Mouse (Mus musculus) forebrain, embryonic 11.5 days (tissue): ENCODE data around the gene Scyl1. TPM values are rescaled to one million over a fixed set of nuclear protein-coding genes. Genes with fewer than 3 reads are reported as not detected.
A peak's percentile ranks its signal among the peaks of the same experiment; 100 is the strongest.

Source experiments
- ATAC-seq: fragments of 200-750 bp; cut with Nextera tagmentation; replicated peaks from 2 replicates; pipeline ENCODE4 v1.8.0; 2017; ENCODE audit warnings: moderate TSS enrichment; ENCODE audit not compliant: low FRiP score
- DNase-seq: peaks from one replicate; pipeline ENCODE4 v3.0.0-alpha.2; 2017; ENCODE audit warnings: low spot score
- H3K27ac ChIP-seq: fragments of 300-500 bp; sonication (generic); 2 replicates; pipeline ENCODE4 v1.5.1; 2014; ENCODE audit warnings: low read depth, low read length
- H3K27me3 ChIP-seq: fragments of 300-500 bp; sonication (generic); 2 replicates; pipeline ENCODE4 v1.6.1; 2014; ENCODE audit warnings: mild to moderate bottlenecking, low read length, mixed read lengths; ENCODE audit not compliant: control insufficient read depth, insufficient read depth
- H3K36me3 ChIP-seq: fragments of 300-500 bp; sonication (generic); 2 replicates; pipeline ENCODE4 v1.6.1; 2014; ENCODE audit warnings: mild to moderate bottlenecking, low read length, moderate library complexity, mixed read lengths; ENCODE audit not compliant: control insufficient read depth, insufficient read depth
- H3K4me1 ChIP-seq: fragments of 300-500 bp; sonication (generic); replicated peaks from 2 replicates; pipeline ENCODE4 v1.6.1; 2014; ENCODE audit warnings: low read length, mixed read lengths; ENCODE audit not compliant: control insufficient read depth, insufficient read depth
- H3K4me2 ChIP-seq: fragments of 300-500 bp; sonication (generic); 2 replicates; pipeline ENCODE4 v1.6.1; 2014; ENCODE audit warnings: low read depth, mild to moderate bottlenecking, low read length, moderate library complexity, mixed read lengths; ENCODE audit not compliant: severe bottlenecking
- H3K4me3 ChIP-seq: fragments of 300-500 bp; sonication (generic); 2 replicates; pipeline ENCODE4 v1.5.1; 2014; ENCODE audit warnings: low read depth, low read length
- H3K9ac ChIP-seq: fragments of 300-500 bp; sonication (generic); 2 replicates; pipeline ENCODE4 v1.6.1; 2014; ENCODE audit warnings: low read length
- H3K9me3 ChIP-seq: fragments of 300-500 bp; sonication (generic); 2 replicates; pipeline ENCODE4 v1.6.1; 2016; ENCODE audit warnings: low read length, mixed read lengths; ENCODE audit not compliant: control insufficient read depth
- WGBS: fragments of 180-500 bp; shearing (Covaris S2); extraction: QIAGEN DNeasy Blood & Tissue Kit; methylation state at CpG from one replicate; pipeline ENCODE4 v1.1.7; 2014; 5-methylcytosine and 5-hydroxymethylcytosine counted together
- polyA plus RNA-seq: library from polyadenylated mRNA; unstranded; fragments of >200 nt; fragmentation: Nextera tagmentation; extraction: Ambion mirVana; gene quantifications from 2 replicates; pipeline ENCODE4 v1.2.1, GENCODE M21; 2014

Scyl1 gene
- polyA plus RNA-seq, 1 experiment from 2014 or later, result 65.2 TPM

DNA sequence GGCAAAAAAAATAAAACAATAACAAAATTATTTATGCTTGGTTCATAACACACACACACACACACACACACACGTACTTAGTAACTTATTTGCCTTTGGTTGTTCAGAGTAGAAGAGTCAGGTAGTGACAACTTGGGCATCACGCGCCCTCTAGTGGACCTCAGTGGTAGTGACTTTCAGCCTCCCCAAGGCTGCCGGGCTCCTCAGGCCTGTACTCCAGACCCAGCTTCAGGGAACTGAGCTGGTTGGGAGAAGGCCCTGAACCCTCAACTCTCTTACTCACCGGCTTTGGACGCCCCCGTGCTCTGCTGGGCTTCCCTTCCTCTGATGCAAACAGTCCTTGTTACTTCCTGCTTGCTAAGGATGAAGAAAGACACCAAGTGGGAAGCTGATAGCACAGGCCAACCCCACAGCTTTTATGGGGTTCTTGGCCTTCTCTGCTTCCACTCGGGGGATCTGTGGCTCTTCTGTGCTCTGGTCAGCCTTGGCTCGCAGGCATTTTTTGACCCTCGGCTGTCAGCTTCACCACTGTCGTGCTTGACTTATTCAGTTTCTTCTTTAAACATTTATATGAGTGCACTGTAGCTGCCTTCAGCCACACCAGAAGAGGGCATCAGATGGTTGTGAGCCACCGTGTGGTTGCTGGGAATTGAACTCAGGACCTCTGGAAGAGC lies 15.4 kb upstream of the Scyl1 start:
- Histone ChIP-seq H3K4me2 (no peak overlapping the region), H3K36me3 (no peaks in the 10 kb centered on the region), H3K4me3 (no peak overlapping the region), H3K27ac (no peak overlapping the region), H3K27me3 (no peaks in the 10 kb centered on the region), H3K9me3 (no peaks in the 10 kb centered on the region), H3K9ac (0 out of 2 replicates have a peak overlapping the region, but pooled peaks have one; percentile 8), H3K4me1 (no peaks in the 10 kb centered on the region)
- DNase-seq (peak; percentile 94), ATAC-seq (peak; percentile 67)
- 12% methylated on average over 12 of the region's 12 CpGs for WGBS

DNA sequence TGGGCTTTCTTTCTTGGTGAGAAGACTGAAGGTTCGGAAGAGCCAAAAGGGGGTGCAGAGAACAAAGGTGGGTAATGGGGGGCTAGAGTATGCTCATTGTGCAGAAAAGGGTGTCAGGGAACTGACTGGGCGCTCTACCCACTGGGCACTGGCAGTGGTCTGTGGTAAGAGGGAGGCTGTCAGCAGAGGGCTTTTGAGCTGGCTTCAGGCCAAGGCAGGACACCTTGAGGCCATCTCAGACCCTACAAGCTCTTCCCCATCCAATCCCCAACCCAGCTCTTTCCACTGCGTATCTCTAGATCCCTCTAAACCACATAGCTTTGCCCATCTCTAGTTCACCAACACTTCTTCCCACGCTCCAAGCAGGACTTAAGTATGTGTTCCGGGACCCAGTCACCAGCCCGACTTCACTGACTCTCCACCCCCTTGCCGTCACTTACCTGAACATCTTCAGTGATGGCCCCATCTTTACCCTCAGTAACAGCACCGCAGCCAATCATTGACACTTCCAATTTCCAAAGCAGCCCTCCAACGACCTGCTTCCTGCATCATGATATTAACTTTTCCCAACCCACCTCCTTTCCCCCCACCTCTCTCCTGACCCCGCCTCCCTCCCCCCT lies 13.8 kb upstream of the Scyl1 start:
- H3K27ac ChIP-seq, result no peak overlapping the region
- ATAC-seq (no peak), DNase-seq (peak; percentile 50)
- no peaks in the 10 kb centered on the region for H3K36me3 ChIP-seq
- no peaks in the 10 kb centered on the region for H3K27me3 ChIP-seq
- 69% methylated on average over 10 of the region's 10 CpGs for WGBS
- no peak overlapping the region for H3K9ac ChIP-seq
- no peak overlapping the region for H3K4me3 ChIP-seq
- no peak overlapping the region for H3K4me2 ChIP-seq
- no peaks in the 10 kb centered on the region for H3K9me3 ChIP-seq
- H3K4me1 ChIP-seq, result no peaks in the 10 kb centered on the region

DNA sequence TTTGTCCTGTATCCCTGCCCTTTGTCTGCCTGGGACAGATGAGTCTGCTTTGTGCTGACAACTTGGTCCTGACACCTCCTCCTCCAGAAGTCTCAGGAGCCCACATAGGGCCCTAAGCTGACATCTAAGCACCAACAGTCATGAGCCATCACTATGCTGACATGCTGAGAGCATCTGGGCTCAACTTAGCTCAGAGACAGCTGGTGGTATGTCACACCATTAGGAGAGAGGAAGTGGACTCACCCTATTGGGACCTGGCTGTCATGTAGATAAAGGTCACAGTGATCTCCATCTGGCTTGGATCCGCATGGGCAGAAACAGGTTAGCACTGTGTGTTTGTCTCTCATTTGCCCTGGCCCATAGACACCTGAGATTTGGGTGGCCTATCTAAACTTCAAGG lies 10.9 kb upstream of the Scyl1 start:
- H3K4me3 ChIP-seq, result no peak overlapping the region
- H3K4me2 ChIP-seq, result no peak overlapping the region
- H3K4me1 ChIP-seq, result no peaks in the 10 kb centered on the region
- no peak overlapping the region for H3K9ac ChIP-seq
- H3K36me3 ChIP-seq, result no peaks in the 10 kb centered on the region
- 93% methylated on average over 1 of the region's 1 CpGs for WGBS
- no peaks in the 10 kb centered on the region for H3K9me3 ChIP-seq
- no peak overlapping the region for H3K27ac ChIP-seq
- H3K27me3 ChIP-seq, result no peaks in the 10 kb centered on the region
- DNase-seq (no peak), ATAC-seq (no peak)

DNA sequence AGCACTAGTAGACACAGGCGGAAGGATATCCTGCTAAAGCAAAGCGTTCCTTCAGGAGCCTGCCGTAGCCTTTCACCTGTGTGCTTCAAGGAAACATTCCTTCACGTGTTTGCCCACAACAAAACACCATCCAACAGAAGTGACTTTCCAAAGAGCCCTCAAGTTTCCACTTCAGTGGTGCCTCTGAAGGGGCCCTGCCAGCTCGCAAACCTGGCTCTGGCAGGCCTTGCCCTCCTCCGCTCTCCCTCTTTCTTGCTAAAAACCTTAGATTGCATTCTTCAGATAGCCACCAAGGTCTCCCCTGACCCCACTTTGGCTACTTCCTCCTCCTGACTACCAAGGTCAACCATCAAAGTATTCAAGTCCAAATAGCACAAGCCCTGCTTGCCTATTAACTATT lies 10.3 kb upstream of the Scyl1 start:
- no peak overlapping the region for H3K27ac ChIP-seq
- H3K4me2 ChIP-seq, result no peak overlapping the region
- no peaks in the 10 kb centered on the region for H3K36me3 ChIP-seq
- H3K27me3 ChIP-seq, result no peaks in the 10 kb centered on the region
- DNase-seq (no peak), ATAC-seq (no peak)
- no peak overlapping the region for H3K4me3 ChIP-seq
- no peaks in the 10 kb centered on the region for H3K4me1 ChIP-seq
- no peak overlapping the region for H3K9ac ChIP-seq
- no peaks in the 10 kb centered on the region for H3K9me3 ChIP-seq
- WGBS, result 89% methylated on average over 6 of the region's 6 CpGs

DNA sequence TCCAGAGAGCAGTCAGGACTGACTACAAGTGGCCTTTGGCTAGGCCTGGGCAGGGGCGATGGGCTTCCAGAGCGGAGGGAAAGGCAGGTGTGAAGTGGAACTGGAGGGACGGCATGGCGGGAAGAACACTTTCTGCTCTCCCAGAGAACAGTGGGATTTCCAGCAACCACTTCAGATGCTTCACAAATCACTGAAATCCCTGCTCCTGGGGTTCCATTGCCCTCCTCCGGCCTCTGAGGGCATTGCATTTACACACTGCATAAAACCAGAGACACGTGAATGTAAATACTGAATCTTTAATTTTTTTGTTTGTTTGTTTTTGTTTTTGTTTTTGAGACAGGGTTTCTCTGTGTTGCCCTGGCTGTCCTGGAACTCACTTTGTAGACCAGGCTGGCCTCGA lies 9.0 kb upstream of the Scyl1 start:
- peak; percentile 63 for DNase-seq

DNA sequence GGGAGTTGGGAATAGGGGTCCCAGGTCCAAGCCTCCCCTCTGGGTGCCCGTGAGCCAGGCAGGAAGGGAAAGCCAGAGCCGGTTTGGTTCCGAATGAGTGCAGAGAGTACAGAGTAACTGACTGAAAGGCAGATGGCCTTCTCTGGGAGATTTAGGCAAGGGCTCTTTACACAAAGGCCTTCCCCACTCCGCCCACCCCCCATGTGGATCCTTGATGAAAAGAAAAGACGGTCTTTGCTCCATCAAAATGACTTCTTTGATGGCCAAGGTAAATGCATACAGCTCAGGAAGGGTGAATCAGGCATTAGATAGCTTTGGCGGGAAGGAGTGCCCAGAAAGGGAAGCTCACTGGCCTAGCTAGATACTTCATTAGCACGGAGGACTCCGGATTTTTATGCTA lies 7.1 kb upstream of the Scyl1 start:
- no peak overlapping the region for H3K4me3 ChIP-seq
- H3K27ac ChIP-seq, result no peak overlapping the region
- H3K36me3 ChIP-seq, result no peaks in the 10 kb centered on the region
- no peaks in the 10 kb centered on the region for H3K4me1 ChIP-seq
- H3K9me3 ChIP-seq, result no peaks in the 10 kb centered on the region
- ATAC-seq (no peak), DNase-seq (no peak)
- WGBS, result 46% methylated on average over 8 of the region's 8 CpGs
- no peak overlapping the region for H3K4me2 ChIP-seq
- H3K27me3 ChIP-seq, result no peaks in the 10 kb centered on the region
- no peak overlapping the region for H3K9ac ChIP-seq

More for the DNA sequence above, 9.0 kb upstream of the Scyl1 start:
- Histone ChIP-seq H3K4me2 (no peak overlapping the region), H3K9ac (no peak overlapping the region), H3K36me3 (no peaks in the 10 kb centered on the region), H3K27me3 (no peaks in the 10 kb centered on the region), H3K4me1 (no peaks in the 10 kb centered on the region), H3K9me3 (no peaks in the 10 kb centered on the region), H3K4me3 (no peak overlapping the region), H3K27ac (no peak overlapping the region)
- 79% methylated on average over 7 of the region's 7 CpGs for WGBS
- ATAC-seq, result no peak

DNA sequence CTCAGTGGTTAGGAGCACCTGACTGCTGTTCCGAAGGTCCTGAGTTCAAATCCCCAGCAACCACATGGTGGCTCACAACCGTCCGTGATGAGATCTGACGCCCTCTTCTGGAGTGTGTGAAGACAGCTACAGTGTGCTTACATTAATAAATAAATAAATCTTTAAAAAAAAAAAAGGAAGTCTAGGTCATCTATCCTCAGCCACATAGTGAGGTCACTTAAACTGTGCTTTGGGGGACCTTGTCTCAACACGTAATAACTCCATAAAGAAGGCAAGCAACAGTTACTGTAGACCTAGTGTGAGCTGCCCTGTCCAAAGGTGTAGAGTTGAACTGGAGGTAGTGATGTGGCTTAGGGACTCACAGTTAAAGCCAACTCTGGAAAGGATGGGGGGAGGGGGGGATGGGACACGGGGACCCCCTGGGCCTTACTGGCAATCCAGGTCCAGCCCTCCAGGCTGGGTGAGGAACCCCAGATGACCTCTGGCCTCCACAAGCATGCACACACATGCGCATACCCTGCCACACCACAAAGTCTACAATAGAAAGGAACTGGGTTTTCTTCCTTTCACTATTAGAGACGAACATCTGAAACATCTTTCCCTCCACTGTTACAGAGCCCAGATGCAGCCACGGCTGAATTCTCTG lies 6.3 kb upstream of the Scyl1 start:
- Histone ChIP-seq H3K27ac (no peak overlapping the region), H3K4me2 (no peak overlapping the region), H3K9me3 (no peaks in the 10 kb centered on the region), H3K9ac (no peak overlapping the region), H3K27me3 (no peaks in the 10 kb centered on the region), H3K4me3 (no peak overlapping the region), H3K36me3 (no peaks in the 10 kb centered on the region), H3K4me1 (no peaks in the 10 kb centered on the region)
- DNase-seq (no peak), ATAC-seq (no peak)
- WGBS, result 80% methylated on average over 9 of the region's 9 CpGs

DNA sequence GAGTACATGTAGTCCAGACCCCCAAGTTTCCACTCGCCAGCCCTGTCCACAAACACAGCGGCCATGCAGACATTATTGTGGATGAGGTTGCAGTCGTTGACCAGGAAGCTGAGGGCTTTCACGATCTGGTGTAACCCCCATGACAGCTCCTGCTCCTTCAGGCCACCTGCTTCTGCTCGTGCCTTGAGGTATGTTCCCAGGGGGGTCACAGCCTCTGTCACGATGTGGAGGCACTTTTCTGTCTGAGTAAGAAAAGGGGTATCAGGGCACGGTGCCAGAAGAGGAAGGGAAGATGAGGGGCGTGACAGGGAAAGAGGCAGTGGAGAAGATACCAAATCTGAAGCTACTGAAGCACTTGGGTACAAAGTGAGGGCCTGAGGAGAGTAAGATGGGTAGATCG lies 908 bp downstream of the Scyl1 start:
- no peak for ATAC-seq
- peak overlapping the region; percentile 78 for H3K9ac ChIP-seq
- no peak overlapping the region for H3K27ac ChIP-seq
- peak overlapping the region; percentile 73 for H3K4me2 ChIP-seq
- no peaks in the 10 kb centered on the region for H3K27me3 ChIP-seq
- 52% methylated on average over 9 of the region's 9 CpGs for WGBS
- peak overlapping the region; percentile 62 for H3K4me3 ChIP-seq
- DNase-seq, result no peak
- no peaks in the 10 kb centered on the region for H3K36me3 ChIP-seq
- peaks cover 5% of the 10 kb centered on the region for H3K4me1 ChIP-seq
- H3K9me3 ChIP-seq, result no peaks in the 10 kb centered on the region
